Mouse (Mus musculus) heart, embryonic 16.5 days (tissue): Measurements from ENCODE around the gene Akr7a5. TPM values are rescaled to one million over a fixed set of nuclear protein-coding genes. Genes with fewer than 3 reads are reported as not detected.

Experiments
- ATAC-seq: fragments of 200-750 bp; cut with Nextera tagmentation; replicated peaks from 2 replicates; pipeline ENCODE4 v1.8.0; 2017; ENCODE audit warnings: moderate number of reproducible peaks; ENCODE audit not compliant: insufficient read depth, low FRiP score; ENCODE audit errors: extremely low read depth
- H3K27ac ChIP-seq: fragments of 300-500 bp; sonication (generic); 2 replicates; pipeline ENCODE4 v1.5.1; 2014; ENCODE audit warnings: mild to moderate bottlenecking, low read length, control low read depth, moderate library complexity
- H3K27me3 ChIP-seq: fragments of 300-500 bp; sonication (generic); 2 replicates; pipeline ENCODE4 v1.6.1; 2014; ENCODE audit warnings: low read length, mixed read lengths; ENCODE audit not compliant: control insufficient read depth, insufficient read depth
- H3K36me3 ChIP-seq: fragments of 300-500 bp; sonication (generic); 2 replicates; pipeline ENCODE4 v1.6.1; 2014; ENCODE audit not compliant: control insufficient read depth, insufficient read depth
- H3K4me1 ChIP-seq: fragments of 300-500 bp; sonication (generic); 2 replicates; pipeline ENCODE4 v1.6.1; 2014; ENCODE audit warnings: low read length, mixed read lengths; ENCODE audit not compliant: control insufficient read depth, insufficient read depth
- H3K4me2 ChIP-seq: fragments of 300-500 bp; sonication (generic); 2 replicates; pipeline ENCODE4 v1.6.1; 2014; ENCODE audit warnings: low read depth, mild to moderate bottlenecking, control low read depth, low read length
- H3K4me3 ChIP-seq: fragments of 300-500 bp; sonication (generic); 2 replicates; pipeline ENCODE4 v1.5.1; 2014; ENCODE audit warnings: mild to moderate bottlenecking, control low read depth, low read length
- H3K9ac ChIP-seq: fragments of 300-500 bp; sonication (generic); 2 replicates; pipeline ENCODE4 v1.6.1; 2014; ENCODE audit warnings: low read length, control low read depth
- H3K9me3 ChIP-seq: fragments of 300-500 bp; sonication (generic); replicated peaks from 2 replicates; pipeline ENCODE4 v1.6.1; 2016; ENCODE audit warnings: low read length; ENCODE audit not compliant: control insufficient read depth
- WGBS: fragments of 180-500 bp; shearing (Covaris S2); extraction: QIAGEN DNeasy Blood & Tissue Kit; methylation state at CpG from one replicate; pipeline ENCODE4 v1.1.7; 2014; 5-methylcytosine and 5-hydroxymethylcytosine counted together
- polyA plus RNA-seq: library from polyadenylated mRNA; unstranded; fragments of >200 nt; fragmentation: Nextera tagmentation; extraction: Ambion mirVana; gene quantifications from 2 replicates; pipeline ENCODE4 v1.2.1, GENCODE M21; 2015

The Akr7a5 gene
- 72.1 and 74.5 TPM in 2 replicates for polyA plus RNA-seq

GRCm38 (mm10) chr4:139310171-139310898 lies at the start of gene Akr7a5, which contains the start of gene Pqlc2:
Gene Akr7a5 (plus strand): TSS chr4:139310744.
Gene Pqlc2 (minus strand): TSS chr4:139310708.
- ATAC-seq: peak; percentile 93
- no peaks in the 10 kb centered on the region for H3K9me3 ChIP-seq
- peak within 1 kb of the TSS; percentile 73 for H3K27ac ChIP-seq
- peaks cover 17% of the 10 kb centered on the region for H3K4me1 ChIP-seq
- WGBS: under 1% methylated on average over 62 of the region's 63 CpGs
- peak within 1 kb of the TSS; percentile 93 for H3K4me3 ChIP-seq
- H3K9ac ChIP-seq: peak within 1 kb of the TSS; percentile 96
- peaks cover 2% of the 10 kb centered on the region; the same call in 1 of the 2 replicates for H3K27me3 ChIP-seq
- 0 out of 2 replicates have a peak, but pooled peaks cover 6% of the 10 kb centered on the region for H3K36me3 ChIP-seq
- H3K4me2 ChIP-seq: peak within 1 kb of the TSS; percentile 99

- H3K4me1 ChIP-seq: no peaks in the 10 kb centered on the region
- H3K9ac ChIP-seq: no peak overlapping the region
- ATAC-seq: no peak
- H3K4me3 ChIP-seq: no peak overlapping the region
- H3K36me3 ChIP-seq: peaks cover 30% of the 10 kb centered on the region
- no peak overlapping the region for H3K27ac ChIP-seq
- no peaks in the 10 kb centered on the region for H3K27me3 ChIP-seq
- no peaks in the 10 kb centered on the region for H3K9me3 ChIP-seq
- H3K4me2 ChIP-seq: no peak overlapping the region
- 90% methylated on average over 6 of the region's 6 CpGs for WGBS
Measured at GRCm38 (mm10) chr4:139262981-139263380, 47.6 kb upstream of the Akr7a5 start.

- 76% methylated on average over 13 of the region's 13 CpGs for WGBS
- H3K36me3 ChIP-seq: peaks cover 25% of the 10 kb centered on the region
Measured at GRCm38 (mm10) chr4:139265783-139266499, 44.6 kb upstream of the Akr7a5 start.

GRCm38 (mm10) chr4:139266500-139266865 lies 44.1 kb upstream of the Akr7a5 start:
- WGBS: 81% methylated on average over 7 of the region's 7 CpGs
- H3K9me3 ChIP-seq: no peaks in the 10 kb centered on the region
- no peaks in the 10 kb centered on the region for H3K27me3 ChIP-seq
- H3K36me3 ChIP-seq: peaks cover 25% of the 10 kb centered on the region
- no peak for ATAC-seq
- no peak overlapping the region for H3K27ac ChIP-seq
- H3K4me1 ChIP-seq: peaks cover under 1% of the 10 kb centered on the region; the same call in 1 of the 2 replicates
- H3K4me2 ChIP-seq: no peak overlapping the region
- no peak overlapping the region for H3K4me3 ChIP-seq
- no peak overlapping the region for H3K9ac ChIP-seq

More at GRCm38 (mm10) chr4:139265783-139266499, 44.6 kb upstream of the Akr7a5 start:
- H3K4me2 ChIP-seq: no peak overlapping the region
- no peak overlapping the region for H3K27ac ChIP-seq
- no peak overlapping the region for H3K4me3 ChIP-seq
- H3K4me1 ChIP-seq: no peaks in the 10 kb centered on the region
- H3K9ac ChIP-seq: no peak overlapping the region
- no peak for ATAC-seq
- no peaks in the 10 kb centered on the region for H3K9me3 ChIP-seq
- no peaks in the 10 kb centered on the region for H3K27me3 ChIP-seq

DNA sequence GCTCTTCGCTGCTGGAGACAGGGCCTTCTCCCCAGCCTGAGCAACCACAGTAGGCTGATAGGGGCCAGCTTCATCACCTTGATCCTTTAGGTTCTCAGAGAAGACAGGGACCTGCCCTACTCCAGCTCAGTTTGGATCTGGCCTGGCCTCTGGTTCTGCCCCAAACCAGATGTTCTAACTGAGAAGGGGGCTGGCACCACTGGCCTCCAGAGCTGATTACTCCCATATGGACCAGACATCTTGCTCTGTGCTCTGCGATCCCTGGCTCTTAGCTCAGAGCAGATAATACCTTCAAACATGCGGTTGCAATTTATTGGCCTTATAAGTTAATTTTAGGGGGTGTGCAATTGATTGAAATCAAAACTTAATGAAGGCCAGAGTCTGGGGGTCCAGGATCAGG lies 43.2 kb upstream of the Akr7a5 start:
- Histone ChIP-seq H3K27me3 (no peaks in the 10 kb centered on the region), H3K4me2 (no peak overlapping the region), H3K27ac (no peak overlapping the region), H3K4me3 (no peak overlapping the region), H3K36me3 (peaks cover 23% of the 10 kb centered on the region), H3K9me3 (no peaks in the 10 kb centered on the region), H3K9ac (no peak overlapping the region), H3K4me1 (peaks cover 6% of the 10 kb centered on the region)
- no peak for ATAC-seq
- 68% methylated on average over 3 of the region's 3 CpGs for WGBS

GRCm38 (mm10) chr4:139268242-139268641 lies 42.3 kb upstream of the Akr7a5 start:
- H3K36me3 ChIP-seq: peaks cover 19% of the 10 kb centered on the region
- no peak overlapping the region for H3K27ac ChIP-seq
- H3K4me1 ChIP-seq: peaks cover 6% of the 10 kb centered on the region
- H3K27me3 ChIP-seq: no peaks in the 10 kb centered on the region
- no peak overlapping the region for H3K9ac ChIP-seq
- no peaks in the 10 kb centered on the region for H3K9me3 ChIP-seq
- WGBS: 90% methylated on average over 1 of the region's 1 CpGs
- H3K4me2 ChIP-seq: no peak overlapping the region
- ATAC-seq: no peak
- no peak overlapping the region for H3K4me3 ChIP-seq

DNA sequence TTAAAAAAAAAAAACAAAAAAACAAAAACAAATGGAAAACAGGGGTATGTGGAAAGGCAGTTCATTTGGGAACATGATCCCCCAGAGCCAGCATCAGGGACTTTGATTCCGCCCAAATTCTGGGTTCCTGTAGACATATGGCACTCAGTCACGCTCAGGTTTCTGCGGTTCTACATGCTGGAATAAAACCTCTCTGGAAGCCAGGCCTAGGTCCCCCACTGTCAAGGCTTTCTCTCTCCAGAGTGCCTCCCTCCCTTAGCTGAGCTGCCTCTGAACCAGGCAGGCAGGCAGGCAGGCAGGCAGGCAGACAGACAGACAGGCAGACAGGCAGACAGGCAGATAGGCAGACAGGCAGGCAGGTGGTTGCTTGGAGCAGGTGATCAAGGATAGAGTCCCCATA lies 40.4 kb upstream of the Akr7a5 start:
- WGBS: 96% methylated on average over 3 of the region's 3 CpGs
- H3K9me3 ChIP-seq: no peaks in the 10 kb centered on the region
- H3K9ac ChIP-seq: no peak overlapping the region
- H3K4me1 ChIP-seq: peaks cover 6% of the 10 kb centered on the region
- ATAC-seq: no peak
- H3K36me3 ChIP-seq: peaks cover 11% of the 10 kb centered on the region
- no peak overlapping the region for H3K4me2 ChIP-seq
- no peaks in the 10 kb centered on the region for H3K27me3 ChIP-seq
- no peak overlapping the region for H3K27ac ChIP-seq
- no peak overlapping the region for H3K4me3 ChIP-seq

DNA sequence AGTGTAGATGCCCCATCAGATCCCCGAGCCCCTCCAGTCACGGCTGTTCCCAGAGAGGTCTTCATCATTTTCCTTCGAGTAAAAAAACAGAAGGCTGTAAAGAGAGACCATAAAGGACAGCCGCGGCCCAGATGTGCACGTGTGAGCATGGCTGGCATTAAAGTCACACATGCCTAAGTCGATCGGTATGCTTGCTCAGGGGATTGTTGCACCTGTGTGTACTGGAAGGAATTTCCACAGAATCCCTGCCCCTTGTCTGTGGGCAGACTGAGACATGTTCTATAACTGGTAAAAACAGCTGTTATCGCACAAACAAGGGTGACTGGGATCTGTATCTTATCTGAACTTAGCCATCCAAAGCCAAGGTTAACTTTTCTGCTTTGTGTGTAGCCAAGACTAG lies 39.0 kb upstream of the Akr7a5 start:
- H3K27ac ChIP-seq: no peak overlapping the region
- peaks cover 6% of the 10 kb centered on the region for H3K4me1 ChIP-seq
- 83% methylated on average over 9 of the region's 9 CpGs for WGBS
- H3K9me3 ChIP-seq: no peaks in the 10 kb centered on the region
- no peak for ATAC-seq
- no peaks in the 10 kb centered on the region for H3K27me3 ChIP-seq
- no peak overlapping the region for H3K4me2 ChIP-seq
- H3K4me3 ChIP-seq: no peak overlapping the region
- peaks cover 12% of the 10 kb centered on the region for H3K36me3 ChIP-seq
- no peak overlapping the region for H3K9ac ChIP-seq
